Mouse (Mus musculus) neural tube, embryonic 11.5 days (tissue): ENCODE data around the gene Ndufs7. TPM values are rescaled to one million over a fixed set of nuclear protein-coding genes. Genes with fewer than 3 reads are reported as not detected.

Experiments
- ATAC-seq: fragments of 200-750 bp; cut with Nextera tagmentation; 2 replicates; pipeline ENCODE4 v1.8.0; 2017; ENCODE audit warnings: moderate number of reproducible peaks, mild to moderate bottlenecking, moderate TSS enrichment, moderate library complexity; ENCODE audit not compliant: insufficient read depth, low FRiP score, low TSS enrichment
- DNase-seq: peaks from one replicate; pipeline ENCODE4 v3.0.0-alpha.2; 2015; ENCODE audit warnings: low spot score
- H3K27ac ChIP-seq: fragments of 300-500 bp; sonication (generic); 2 replicates; pipeline ENCODE4 v1.5.1; 2014; ENCODE audit warnings: low read depth, mild to moderate bottlenecking, low read length
- H3K27me3 ChIP-seq: fragments of 300-500 bp; sonication (generic); 2 replicates; pipeline ENCODE4 v1.6.1; 2014; ENCODE audit warnings: mild to moderate bottlenecking, low read length, mixed read lengths; ENCODE audit not compliant: control insufficient read depth, insufficient read depth
- H3K36me3 ChIP-seq: fragments of 300-500 bp; sonication (generic); 2 replicates; pipeline ENCODE4 v1.6.1; 2014; ENCODE audit warnings: mild to moderate bottlenecking, low read length, moderate library complexity, mixed read lengths; ENCODE audit not compliant: control insufficient read depth, insufficient read depth
- H3K4me1 ChIP-seq: fragments of 300-500 bp; sonication (generic); 2 replicates; pipeline ENCODE4 v1.6.1; 2014; ENCODE audit warnings: low read length, mixed read lengths; ENCODE audit not compliant: control insufficient read depth, insufficient read depth
- H3K4me2 ChIP-seq: fragments of 300-500 bp; sonication (generic); 2 replicates; pipeline ENCODE4 v1.6.1; 2014; ENCODE audit warnings: low read depth, mild to moderate bottlenecking, moderate library complexity
- H3K4me3 ChIP-seq: fragments of 300-500 bp; sonication (generic); 2 replicates; pipeline ENCODE4 v1.5.1; 2014; ENCODE audit warnings: low read depth, low read length
- H3K9ac ChIP-seq: fragments of 300-500 bp; sonication (generic); 2 replicates; pipeline ENCODE4 v1.6.1; 2014; ENCODE audit warnings: mild to moderate bottlenecking, low read length
- H3K9me3 ChIP-seq: fragments of 300-500 bp; sonication (generic); 2 replicates; pipeline ENCODE4 v1.6.1; 2016; ENCODE audit warnings: low read length; ENCODE audit not compliant: control insufficient read depth
- WGBS: fragments of 180-500 bp; shearing (Covaris S2); extraction: QIAGEN DNeasy Blood & Tissue Kit; methylation state at CpG from one replicate; pipeline ENCODE4 v1.1.7; 2014; 5-methylcytosine and 5-hydroxymethylcytosine counted together
- microRNA-seq: library from miRNA; unstranded; fragments of <30 nt; microRNA quantifications from one replicate; pipeline ENCODE4, GENCODE M21; 2016
- polyA plus RNA-seq: library from polyadenylated mRNA; unstranded; fragments of >200 nt; fragmentation: Nextera tagmentation; extraction: Ambion mirVana; gene quantifications from 2 replicates; pipeline ENCODE4 v1.2.1, GENCODE M21; 2014

Ndufs7 gene
- polyA plus RNA-seq, 1 experiment from 2014 or later, result 261 TPM

GRCm38 (mm10) chr10:80304862-80305261, 55.9 kb downstream of the Ndufs7 start:
- WGBS, result 10% methylated on average over 25 of the region's 25 CpGs
- peak overlapping the region; percentile 8; the same call in 1 of the 2 replicates for H3K4me3 ChIP-seq
- ATAC-seq (no peak), DNase-seq (no peak)
- H3K4me1 ChIP-seq, result peaks cover 8% of the 10 kb centered on the region
- no peak overlapping the region for H3K27ac ChIP-seq
- peaks cover 26% of the 10 kb centered on the region for H3K36me3 ChIP-seq
- no peak overlapping the region for H3K9ac ChIP-seq
- peak overlapping the region; percentile 26; the same call in 1 of the 2 replicates for H3K4me2 ChIP-seq
- peaks cover 9% of the 10 kb centered on the region for H3K27me3 ChIP-seq
- no peaks in the 10 kb centered on the region for H3K9me3 ChIP-seq

Small RNA genes lying within 50 kb of the gene (microRNA-seq; reads per million reads assigned to microRNA genes)
- gene Mir6911, result not detected

Other genes with a start within 250 kb of the Ndufs7 start
- 4.6 and 4.9 TPM in 2 replicates for gene Arhgap45, start 232.5 kb upstream of the Ndufs7 start, polyA plus RNA-seq
- gene Polr2e, start 209.3 kb upstream of the Ndufs7 start, polyA plus RNA-seq, result 222 and 234 TPM in 2 replicates
- 540 and 570 TPM in 2 replicates for gene Gpx4, start 202.0 kb upstream of the Ndufs7 start, polyA plus RNA-seq
- gene Sbno2, start 143.6 kb upstream of the Ndufs7 start, polyA plus RNA-seq, result 11.3 and 11.9 TPM in 2 replicates
- 22.0 and 23.5 TPM in 2 replicates for gene Stk11, start 133.3 kb upstream of the Ndufs7 start, polyA plus RNA-seq
- gene Atp5d, start 110.5 kb upstream of the Ndufs7 start, polyA plus RNA-seq, result 376 and 386 TPM in 2 replicates
- gene Cbarp, start 108.3 kb upstream of the Ndufs7 start, polyA plus RNA-seq, result 11.1 and 11.3 TPM in 2 replicates
- 70.0 and 78.2 TPM in 2 replicates for gene Midn, start 100.8 kb upstream of the Ndufs7 start, polyA plus RNA-seq
- gene Cirbp, start 83.1 kb upstream of the Ndufs7 start, polyA plus RNA-seq, result 84.0 and 85.1 TPM in 2 replicates
- 8.8 and 10.8 TPM in 2 replicates for gene 1600002K03Rik, start 76.2 kb upstream of the Ndufs7 start, polyA plus RNA-seq
- gene Efna2, start 69.6 kb upstream of the Ndufs7 start, polyA plus RNA-seq, result 36.2 and 38.9 TPM in 2 replicates
- gene Mum1, start 22.7 kb upstream of the Ndufs7 start, polyA plus RNA-seq, result 59.6 and 61.8 TPM in 2 replicates
- 35.1 and 37.7 TPM in 2 replicates for gene Gamt, start 11.9 kb downstream of the Ndufs7 start, polyA plus RNA-seq
- gene Dazap1, start 12.4 kb downstream of the Ndufs7 start, polyA plus RNA-seq, result 49.8 and 51.9 TPM in 2 replicates
- 857 and 860 TPM in 2 replicates for gene Rps15, start 43.3 kb downstream of the Ndufs7 start, polyA plus RNA-seq
- 81.4 and 81.7 TPM in 2 replicates for gene Apc2, start 46.9 kb downstream of the Ndufs7 start, polyA plus RNA-seq
- gene 2310011J03Rik, start 71.4 kb downstream of the Ndufs7 start, polyA plus RNA-seq, result 37.3 and 40.5 TPM in 2 replicates
- gene Pcsk4, start 80.4 kb downstream of the Ndufs7 start, polyA plus RNA-seq, result 2.0 and 2.4 TPM in 2 replicates
- gene Reep6, start 80.8 kb downstream of the Ndufs7 start, polyA plus RNA-seq, result 4.2 and 5.5 TPM in 2 replicates
- gene Adamtsl5, start 99.3 kb downstream of the Ndufs7 start, polyA plus RNA-seq, result 0.17 and 0.27 TPM in 2 replicates
- gene Plk5, start 107.3 kb downstream of the Ndufs7 start, polyA plus RNA-seq, result 0.17 TPM in 1 of 2 replicates, not detected in the other
- 12.6 and 15.5 TPM in 2 replicates for gene Mex3d, start 138.5 kb downstream of the Ndufs7 start, polyA plus RNA-seq
- 262 and 271 TPM in 2 replicates for gene Mbd3, start 150.4 kb downstream of the Ndufs7 start, polyA plus RNA-seq
- 494 and 521 TPM in 2 replicates for gene Uqcr11, start 157.7 kb downstream of the Ndufs7 start, polyA plus RNA-seq
- gene Tcf3, start 184.5 kb downstream of the Ndufs7 start, polyA plus RNA-seq, result 177 and 178 TPM in 2 replicates
- 1.3 and 1.4 TPM in 2 replicates for gene Onecut3, start 245.7 kb downstream of the Ndufs7 start, polyA plus RNA-seq